Mouse (Mus musculus) heart, embryonic 12.5 days (tissue): ENCODE results near the gene Sprr2a3. TPM values are rescaled to one million over a fixed set of nuclear protein-coding genes. Genes with fewer than 3 reads are reported as not detected.
A peak's percentile ranks its signal among the peaks of the same experiment; 100 is the strongest.
"Not testable (repeated sequence)": the region's sequence is repeated elsewhere in the genome, so short reads cannot be mapped to it uniquely, and the experiment has no call there.

ENCODE experiments used
- ATAC-seq: fragments of 200-750 bp; cut with Nextera tagmentation; 2 replicates; pipeline ENCODE4 v1.8.0; 2017; ENCODE audit warnings: moderate TSS enrichment, moderate library complexity; ENCODE audit not compliant: insufficient number of reproducible peaks, low FRiP score
- H3K27ac ChIP-seq: fragments of 300-500 bp; sonication (generic); 2 replicates; pipeline ENCODE4 v1.5.1; 2016; ENCODE audit warnings: mild to moderate bottlenecking, moderate library complexity; ENCODE audit not compliant: poor library complexity, severe bottlenecking
- H3K27me3 ChIP-seq: fragments of 300-500 bp; sonication (generic); replicated peaks from 2 replicates; pipeline ENCODE4 v1.6.1; 2016; ENCODE audit warnings: mild to moderate bottlenecking, moderate library complexity
- H3K36me3 ChIP-seq: fragments of 300-500 bp; sonication (generic); 2 replicates; pipeline ENCODE4 v1.6.1; 2016; ENCODE audit warnings: mild to moderate bottlenecking, moderate library complexity
- H3K4me1 ChIP-seq: fragments of 300-500 bp; sonication (generic); replicated peaks from 2 replicates; pipeline ENCODE4 v1.6.1; 2016; ENCODE audit warnings: mild to moderate bottlenecking
- H3K4me2 ChIP-seq: fragments of 300-500 bp; sonication (generic); 2 replicates; pipeline ENCODE4 v1.6.1; 2016; ENCODE audit warnings: mild to moderate bottlenecking, moderate library complexity
- H3K4me3 ChIP-seq: fragments of 300-500 bp; sonication (generic); 2 replicates; pipeline ENCODE4 v1.5.1; 2016; ENCODE audit warnings: mild to moderate bottlenecking
- H3K9ac ChIP-seq: fragments of 300-500 bp; sonication (generic); 2 replicates; pipeline ENCODE4 v1.6.1; 2016; ENCODE audit warnings: mild to moderate bottlenecking, moderate library complexity
- H3K9me3 ChIP-seq: fragments of 300-500 bp; sonication (generic); replicated peaks from 2 replicates; pipeline ENCODE4 v1.6.1; 2016; ENCODE audit warnings: mild to moderate bottlenecking, moderate library complexity
- WGBS: fragments of 180-500 bp; shearing (Covaris S2); methylation state at CpG from one replicate; pipeline ENCODE4 v1.1.7; 2016; 5-methylcytosine and 5-hydroxymethylcytosine counted together
- polyA plus RNA-seq: library from polyadenylated mRNA; unstranded; fragments of >200 nt; fragmentation: Nextera tagmentation; extraction: Ambion mirVana; gene quantifications from 2 replicates; pipeline ENCODE4 v1.2.1, GENCODE M21; 2016

Gene Sprr2a3
- polyA plus RNA-seq, 1 experiment from 2014 or later, result not detected

DNA sequence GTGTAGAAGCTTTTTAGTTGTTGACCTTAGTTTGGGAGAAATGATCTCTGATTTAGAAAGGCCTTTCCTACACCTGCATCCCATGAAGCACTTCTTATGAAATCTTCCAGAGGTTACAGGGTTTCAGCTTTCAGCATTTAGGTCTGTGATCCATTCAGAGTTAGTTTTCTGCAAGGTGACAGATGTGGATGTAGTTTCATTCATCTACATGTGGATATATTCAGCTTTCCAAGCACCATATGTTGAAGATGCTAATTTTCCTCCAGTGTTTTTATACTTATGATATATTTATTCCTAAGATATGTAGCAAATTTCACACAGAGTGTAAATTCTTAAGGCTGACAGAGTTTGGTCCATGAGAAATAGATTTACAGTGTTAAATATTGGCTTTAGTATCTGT lies 11.7 kb upstream of the Sprr2a3 start:
- H3K4me2 ChIP-seq, H3K36me3 ChIP-seq, H3K4me3 ChIP-seq, H3K27ac ChIP-seq, H3K4me1 ChIP-seq, H3K9ac ChIP-seq, H3K27me3 ChIP-seq, ATAC-seq, H3K9me3 ChIP-seq: not testable (repeated sequence)

DNA sequence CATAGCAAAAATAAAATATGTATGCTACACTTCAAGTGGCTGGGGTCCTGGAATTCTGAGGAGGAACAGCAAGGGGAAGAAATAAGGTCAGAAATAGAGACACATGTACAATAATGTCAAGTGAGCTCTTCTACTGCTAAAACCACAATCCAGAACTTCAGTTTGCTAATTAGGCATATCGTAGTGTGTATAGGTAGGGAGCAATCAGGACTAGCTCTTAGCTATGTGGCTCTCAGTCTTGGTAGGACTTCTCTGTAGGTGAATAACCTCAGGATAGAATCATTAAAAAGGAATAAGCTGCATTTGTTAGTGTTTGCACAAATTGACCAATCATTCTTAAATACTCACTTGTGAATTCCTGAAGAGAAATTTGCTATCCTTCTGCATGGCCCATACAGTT lies 11.2 kb upstream of the Sprr2a3 start:
- not testable (repeated sequence) for H3K4me2 ChIP-seq, H3K9ac ChIP-seq, H3K4me1 ChIP-seq, H3K9me3 ChIP-seq, H3K4me3 ChIP-seq, H3K27ac ChIP-seq, ATAC-seq, H3K36me3 ChIP-seq, H3K27me3 ChIP-seq
- no CpG with 5 or more reads among the region's 1 CpGs for WGBS

DNA sequence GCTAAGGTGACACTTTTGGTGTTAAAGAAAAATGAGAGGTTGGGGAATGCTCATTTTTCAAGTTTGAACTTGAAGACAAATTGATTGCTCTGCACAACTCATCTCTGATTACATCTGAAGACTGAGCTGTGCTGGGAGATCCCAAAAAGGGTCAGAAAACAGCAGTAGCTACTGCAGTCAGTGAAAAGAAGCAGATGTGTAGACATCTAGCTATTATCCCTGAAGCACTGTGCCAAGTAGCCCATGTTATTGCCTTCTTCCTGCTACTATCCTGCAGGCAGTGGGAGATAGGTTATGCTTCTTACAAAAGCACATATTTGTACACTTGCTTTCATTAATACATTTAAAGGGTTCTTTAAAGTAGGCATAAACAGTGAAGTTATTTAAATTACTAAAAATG lies 5.6 kb upstream of the Sprr2a3 start:
- H3K9ac ChIP-seq, H3K27me3 ChIP-seq, H3K4me3 ChIP-seq, H3K4me1 ChIP-seq, H3K36me3 ChIP-seq, H3K4me2 ChIP-seq, H3K27ac ChIP-seq, H3K9me3 ChIP-seq, ATAC-seq: not testable (repeated sequence)

DNA sequence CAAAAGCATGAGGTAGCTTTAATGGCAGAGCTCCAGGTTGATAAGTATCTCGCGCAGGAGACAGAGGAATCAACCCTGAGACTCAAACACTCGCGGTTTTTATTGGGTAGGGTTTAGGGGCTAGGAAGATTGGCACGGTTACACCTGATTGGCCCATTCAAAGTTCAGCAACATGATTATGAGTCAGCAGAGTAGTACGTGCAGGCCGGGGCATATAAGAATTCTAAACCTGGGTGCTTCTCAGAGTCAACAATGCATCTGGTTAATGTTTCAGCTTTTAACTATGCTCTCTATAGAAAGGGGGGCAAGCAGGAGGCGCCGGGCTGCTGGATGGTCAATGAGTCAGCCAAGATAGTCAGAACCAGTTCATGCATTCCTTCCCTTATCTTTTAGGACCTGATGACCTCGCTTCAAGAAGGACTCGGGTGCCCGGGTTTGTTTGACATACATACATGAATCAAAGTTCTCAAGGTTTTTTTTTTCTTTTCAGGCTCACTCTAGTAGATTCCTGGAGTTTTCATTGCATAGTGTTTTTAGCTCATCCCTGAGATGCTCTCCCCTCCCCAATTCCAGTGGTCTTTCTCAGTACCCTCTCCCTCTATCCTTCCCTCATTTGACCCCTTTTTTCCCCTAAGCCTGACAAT lies 4.1 kb upstream of the Sprr2a3 start:
- not testable (repeated sequence) for H3K4me3 ChIP-seq, H3K9ac ChIP-seq, H3K4me1 ChIP-seq, H3K36me3 ChIP-seq, H3K27me3 ChIP-seq, H3K9me3 ChIP-seq, H3K27ac ChIP-seq, H3K4me2 ChIP-seq
- WGBS, result 20% methylated on average over 5 of the region's 12 CpGs
- ATAC-seq, result peak; percentile 68

DNA sequence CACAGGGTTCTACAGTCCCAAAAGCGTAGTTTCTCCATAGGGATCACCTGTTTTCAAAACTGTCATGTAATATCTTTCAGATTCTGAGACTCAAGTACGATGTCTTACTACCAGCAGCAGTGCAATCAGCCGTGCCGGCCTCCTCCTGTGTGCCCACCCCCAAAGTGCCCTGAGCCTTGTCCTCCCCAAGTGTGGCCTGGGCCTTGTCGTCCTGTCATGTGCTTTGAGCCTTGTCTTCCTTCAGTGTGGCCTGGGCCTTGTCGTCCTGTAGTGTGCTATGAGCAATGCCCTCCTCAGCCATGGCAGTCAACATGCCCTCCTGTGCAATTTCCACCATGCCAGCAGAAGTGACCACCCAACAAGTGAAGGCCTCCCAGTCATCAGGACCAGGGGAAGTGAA lies 3.3 kb downstream of the Sprr2a3 start:
- not testable (repeated sequence) for H3K4me1 ChIP-seq, H3K27ac ChIP-seq, ATAC-seq, H3K36me3 ChIP-seq, H3K4me3 ChIP-seq, H3K4me2 ChIP-seq, H3K9me3 ChIP-seq, H3K27me3 ChIP-seq, H3K9ac ChIP-seq
- 74% methylated on average over 6 of the region's 6 CpGs for WGBS

DNA sequence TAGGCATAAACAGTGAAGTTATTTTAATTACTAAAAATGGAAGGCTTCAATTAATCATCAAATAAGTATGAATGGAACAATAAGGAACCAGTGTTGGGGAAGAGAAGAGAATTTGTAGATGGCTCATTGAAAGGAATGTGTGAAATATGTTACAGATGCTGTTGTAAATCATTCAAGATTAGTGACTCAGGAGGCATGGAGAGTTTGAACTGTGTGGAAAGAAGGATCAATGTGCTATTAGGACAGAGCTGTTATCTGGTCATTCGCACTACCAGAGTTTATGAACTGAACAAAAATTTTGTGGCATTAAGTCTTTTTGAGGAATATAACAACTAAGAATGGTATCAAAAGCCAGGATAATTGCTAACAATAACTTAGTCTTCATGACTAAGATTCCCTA lies 22.2 kb downstream of the Sprr2a3 start:
- Histone ChIP-seq H3K4me3 (no peak overlapping the region), H3K27ac (no peak overlapping the region), H3K9ac (no peak overlapping the region), H3K36me3 (no peaks in the 10 kb centered on the region), H3K4me2 (no peak overlapping the region), H3K4me1 (no peaks in the 10 kb centered on the region), H3K9me3 (no peaks in the 10 kb centered on the region), H3K27me3 (no peaks in the 10 kb centered on the region)
- ATAC-seq, result no peak
- WGBS, result 76% methylated on average over 1 of the region's 1 CpGs

DNA sequence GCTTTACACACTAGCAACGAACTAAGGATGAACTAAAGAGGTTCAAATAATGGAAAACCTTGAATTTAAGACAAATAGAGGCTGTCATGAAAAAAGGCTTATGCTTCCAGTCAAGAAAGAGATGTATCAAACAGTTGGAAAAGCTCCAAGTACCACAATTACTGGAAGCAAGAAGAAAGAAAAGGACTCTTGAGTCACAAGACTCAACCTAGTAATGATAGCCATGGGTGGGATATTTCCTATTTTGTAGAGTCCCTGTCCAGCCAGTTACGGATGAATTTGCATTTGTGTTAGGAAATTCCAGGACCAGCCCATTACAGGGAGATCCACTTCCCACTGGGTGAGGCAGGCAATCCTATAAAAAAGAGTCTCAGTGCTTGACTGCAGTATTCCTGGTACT lies 31.1 kb downstream of the Sprr2a3 start, which contains the start of gene Sprr2b:
Sprr2b (plus strand) TSS at position 301 of the 400 bp plus-strand sequence.
- no peaks in the 10 kb centered on the region for H3K36me3 ChIP-seq
- H3K27ac ChIP-seq, result no peak within 1 kb of the TSS
- no peaks in the 10 kb centered on the region for H3K4me1 ChIP-seq
- no peak within 1 kb of the TSS for H3K4me3 ChIP-seq
- 69% methylated on average over 2 of the region's 2 CpGs for WGBS
- no peak within 1 kb of the TSS for H3K4me2 ChIP-seq
- H3K9me3 ChIP-seq, result no peaks in the 10 kb centered on the region
- no peaks in the 10 kb centered on the region for H3K27me3 ChIP-seq
- H3K9ac ChIP-seq, result no peak within 1 kb of the TSS
- no peak for ATAC-seq

DNA sequence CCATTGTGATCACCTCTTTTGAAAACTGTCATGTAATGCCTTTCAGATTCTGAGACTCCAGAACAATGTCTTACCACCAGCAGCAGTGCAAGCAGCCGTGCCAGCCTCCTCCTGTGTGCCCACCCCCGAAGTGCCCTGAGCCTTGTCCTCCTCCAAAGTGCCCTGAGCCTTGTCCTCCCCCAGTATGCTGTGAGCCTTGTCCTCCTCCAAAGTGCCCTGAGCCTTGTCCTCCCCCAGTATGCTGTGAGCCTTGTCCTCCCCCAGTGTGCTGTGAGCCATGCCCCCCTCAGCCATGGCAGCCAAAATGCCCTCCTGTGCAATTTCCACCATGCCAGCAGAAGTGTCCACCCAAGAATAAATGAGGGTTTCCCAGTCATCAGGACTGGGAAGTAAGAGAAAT lies 32.2 kb downstream of the Sprr2a3 start:
- H3K36me3 ChIP-seq, result no peaks in the 10 kb centered on the region
- no peaks in the 10 kb centered on the region for H3K9me3 ChIP-seq
- 69% methylated on average over 2 of the region's 2 CpGs for WGBS
- H3K4me3 ChIP-seq, result no peak overlapping the region
- ATAC-seq, result no peak
- H3K27ac ChIP-seq, result no peak overlapping the region
- no peaks in the 10 kb centered on the region for H3K4me1 ChIP-seq
- H3K4me2 ChIP-seq, result no peak overlapping the region
- no peak overlapping the region for H3K9ac ChIP-seq
- H3K27me3 ChIP-seq, result no peaks in the 10 kb centered on the region

DNA sequence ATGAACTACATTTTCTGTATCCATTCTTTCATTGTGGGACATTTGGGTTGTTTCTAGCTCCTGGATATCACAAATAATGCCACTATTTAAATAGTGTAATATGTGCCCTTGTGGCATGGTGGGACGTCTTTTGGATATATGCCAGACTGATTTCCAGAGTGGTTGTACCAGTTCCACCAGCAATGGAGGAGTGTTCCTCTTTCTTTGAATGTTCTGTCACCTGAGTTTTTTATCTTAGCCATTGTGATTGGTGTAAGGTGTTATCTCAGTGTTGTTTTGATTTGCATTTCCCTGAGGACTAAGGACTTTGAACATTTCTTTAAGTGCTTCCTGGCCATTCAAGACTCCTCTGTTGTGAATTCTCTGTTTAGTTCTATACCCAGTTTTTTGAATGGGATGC lies 51.1 kb downstream of the Sprr2a3 start:
- ATAC-seq, result no peak
- H3K27me3 ChIP-seq, result no peaks in the 10 kb centered on the region
- H3K4me1 ChIP-seq, result no peaks in the 10 kb centered on the region
- H3K4me3 ChIP-seq, result no peak overlapping the region
- H3K9ac ChIP-seq, result no peak overlapping the region
- H3K27ac ChIP-seq, result no peak overlapping the region
- H3K4me2 ChIP-seq, result no peak overlapping the region
- H3K9me3 ChIP-seq, result no peaks in the 10 kb centered on the region
- no peaks in the 10 kb centered on the region for H3K36me3 ChIP-seq
- WGBS, result 79% methylated on average over 1 of the region's 1 CpGs

DNA sequence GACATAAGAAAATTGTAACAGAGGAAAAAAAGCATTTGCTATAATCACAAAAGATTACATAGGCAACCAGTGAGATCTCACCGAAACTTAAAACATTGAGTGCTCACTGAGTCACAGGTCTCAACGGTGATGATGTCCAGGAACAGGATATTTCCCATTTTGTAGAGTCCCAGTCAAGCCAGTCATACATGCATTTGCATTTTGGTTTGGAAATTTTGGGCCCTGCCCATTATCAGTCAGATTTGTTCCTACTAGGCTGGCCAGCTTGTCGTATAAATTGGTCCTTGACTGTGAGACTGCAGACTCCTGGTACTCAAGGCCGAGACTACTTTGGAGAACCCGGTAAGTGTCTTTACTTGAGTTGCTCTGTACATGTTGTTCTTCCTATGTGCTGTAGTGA lies 53.6 kb downstream of the Sprr2a3 start, which contains the start of gene Sprr2d:
Sprr2d (plus strand) TSS at position 301 of the 400 bp plus-strand sequence.
- no peaks in the 10 kb centered on the region for H3K36me3 ChIP-seq
- ATAC-seq, result no peak
- no peak within 1 kb of the TSS for H3K4me2 ChIP-seq
- H3K9ac ChIP-seq, result no peak within 1 kb of the TSS
- no peak within 1 kb of the TSS for H3K27ac ChIP-seq
- H3K9me3 ChIP-seq, result no peaks in the 10 kb centered on the region
- H3K27me3 ChIP-seq, result no peaks in the 10 kb centered on the region
- WGBS, result 80% methylated on average over 5 of the region's 5 CpGs
- no peaks in the 10 kb centered on the region for H3K4me1 ChIP-seq
- H3K4me3 ChIP-seq, result no peak within 1 kb of the TSS
